Mouse (Mus musculus) ES-E14 (cell line): Measurements from ENCODE around the gene Fntb. TPM values are rescaled to one million over a fixed set of nuclear protein-coding genes. Genes with fewer than 3 reads are reported as not detected.

Source experiments
- DNase-seq: peaks from one replicate; pipeline ENCODE4 v3.0.0-alpha.2; 2013; ENCODE audit warnings: low read depth, low spot score
- H3K27ac ChIP-seq: 2 replicates; pipeline ENCODE4 v1.5.1; 2012; ENCODE audit warnings: low read depth, mild to moderate bottlenecking, low read length, moderate library complexity, mixed read lengths; ENCODE audit not compliant: poor library complexity, insufficient read depth, severe bottlenecking
- H3K36me3 ChIP-seq: 2 replicates; pipeline ENCODE4 v1.6.1; 2012; ENCODE audit warnings: mild to moderate bottlenecking, low read length, moderate library complexity, mixed read lengths; ENCODE audit not compliant: control insufficient read depth, poor library complexity, insufficient read depth, severe bottlenecking
- H3K4me1 ChIP-seq, 2 experiments: fragments of 150-350 bp in 1 of 2; sonication (generic) in 1 of 2; 2 replicates each; pipeline ENCODE4 v1.6.1; 2012; ENCODE audit warnings: low read length in 2 of 2, mild to moderate bottlenecking in 1 of 2, mixed read lengths in 1 of 2; ENCODE audit not compliant: control insufficient read depth in 2 of 2, insufficient read depth in 2 of 2, poor library complexity in 1 of 2
- H3K4me3 ChIP-seq, 2 experiments: fragments of 150-350 bp in 1 of 2; sonication (generic) in 1 of 2; 2 replicates each; pipeline ENCODE4 v1.5.1; 2012; ENCODE audit warnings: low read length in 2 of 2, low read depth in 1 of 2, mild to moderate bottlenecking in 1 of 2, mixed read lengths in 1 of 2; ENCODE audit not compliant: insufficient read depth in 1 of 2, poor library complexity in 1 of 2, severe bottlenecking in 1 of 2
- H3K9ac ChIP-seq: 2 replicates; pipeline ENCODE4 v1.6.1; 2012; ENCODE audit warnings: low read depth, mild to moderate bottlenecking, low read length, mixed read lengths; ENCODE audit not compliant: poor library complexity, insufficient read depth, severe bottlenecking
- H3K9me3 ChIP-seq: fragments of 150-350 bp; sonication (generic); 2 replicates; pipeline ENCODE4 v1.6.1; 2012; ENCODE audit warnings: low read depth, mild to moderate bottlenecking, low read length; ENCODE audit not compliant: control insufficient read depth, insufficient read depth
- CHD2 ChIP-seq: IDR thresholded peaks from 2 replicates; pipeline ENCODE4 v1.6.1; 2014; ENCODE audit warnings: mild to moderate bottlenecking, low read depth, low read length, inconsistent platforms
- HCFC1 ChIP-seq: IDR thresholded peaks from 2 replicates; pipeline ENCODE4 v1.6.1; 2012; ENCODE audit warnings: low read length, inconsistent platforms, borderline replicate concordance; ENCODE audit not compliant: insufficient read depth
- MAFK ChIP-seq: IDR thresholded peaks from 2 replicates; pipeline ENCODE4 v1.6.1; 2014; ENCODE audit warnings: mild to moderate bottlenecking, low read depth, low read length, inconsistent platforms; ENCODE audit not compliant: insufficient read depth
- ZC3H11A ChIP-seq: IDR thresholded peaks from 2 replicates; pipeline ENCODE4 v1.6.1; 2012; ENCODE audit warnings: low read depth, mild to moderate bottlenecking, inconsistent platforms, low read length, borderline replicate concordance
- ZNF384 ChIP-seq: IDR thresholded peaks from 2 replicates; pipeline ENCODE4 v1.6.1; 2012; ENCODE audit warnings: low read depth, low read length, inconsistent platforms
- in situ Hi-C, 2 experiments: fragments of 600-800 bp; cut with MboI; formaldehyde crosslinking; loops; one replicate each; pipeline ENCODE4 v1.15.1; 2025; ENCODE audit warnings: low sequenced_read_pairs in 2 of 2, inconsistent platforms in 1 of 2; ENCODE audit not compliant: unreplicated experiment in 2 of 2
- total RNA-seq: library from RNA; depleted of rRNA; stranded (reverse); fragments of 300-350 nt; gene quantifications from 2 replicates; pipeline ENCODE4 v1.2.3, GENCODE M21; 2012

Gene Fntb
- total RNA-seq, 1 experiment: 24.0 TPM

GRCm38 (mm10) chr12:76895777-76896176, 130.4 kb downstream of the Fntb start:
- H3K4me1 ChIP-seq: peaks cover 18 to 41% of the 10 kb centered on the region in 2 experiments
- no peaks in the 10 kb centered on the region for H3K9me3 ChIP-seq
- peaks cover 8% of the 10 kb centered on the region; the same call in 1 of the 2 replicates for H3K36me3 ChIP-seq
- in situ Hi-C loops: no loop called here
- TF ChIP-seq MAFK (no peak), ZC3H11A (no peak), HCFC1 (no peak), CHD2 (no peak), ZNF384 (no peak)
- H3K4me3 ChIP-seq: no peak overlapping the region
- DNase-seq: no peak
- H3K9ac ChIP-seq: peak overlapping the region; percentile 24; the same call in 1 of the 2 replicates
- peak overlapping the region; percentile 69; the same call in 1 of the 2 replicates for H3K27ac ChIP-seq

- in situ Hi-C loops: no loop called here
- no peak for DNase-seq
- Histone ChIP-seq H3K36me3 (peaks cover 3% of the 10 kb centered on the region; the same call in 1 of the 2 replicates), H3K4me1 (peaks cover 21 to 41% of the 10 kb centered on the region in 2 experiments), H3K9me3 (no peaks in the 10 kb centered on the region), H3K9ac (no peak overlapping the region), H3K4me3 (no peak overlapping the region), H3K27ac (no peak overlapping the region)
- TF ChIP-seq ZC3H11A: no peak
- TF ChIP-seq HCFC1: no peak
- TF ChIP-seq MAFK: no peak
- TF ChIP-seq CHD2: no peak
- peak; percentile 72 for TF ChIP-seq ZNF384
These were observed 131.2 kb downstream of the Fntb start for GRCm38 (mm10) chr12:76896566-76896965.

DNA sequence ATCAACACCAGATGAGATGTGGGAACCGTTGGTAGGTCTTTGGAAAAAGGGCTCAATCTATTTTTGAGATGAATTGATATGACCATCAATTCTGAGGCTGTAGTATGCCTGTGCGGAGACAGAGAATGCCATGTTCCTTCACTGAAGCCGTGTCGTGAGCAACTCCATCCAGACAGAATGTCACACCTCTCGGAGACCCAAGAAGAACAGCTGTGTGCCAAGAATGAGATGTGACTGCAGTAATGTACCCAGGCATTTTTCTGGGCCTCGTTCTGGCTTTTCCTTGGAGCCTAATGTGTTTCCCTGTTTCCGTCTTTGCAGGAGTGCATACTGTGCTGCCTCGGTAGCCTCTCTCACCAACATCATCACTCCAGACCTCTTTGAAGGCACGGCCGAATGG, 131.6 kb downstream of the Fntb start:
- peaks cover 21 to 41% of the 10 kb centered on the region in 2 experiments for H3K4me1 ChIP-seq
- peak overlapping the region; percentile 60; the same call in 1 of the 2 replicates for H3K27ac ChIP-seq
- TF ChIP-seq CHD2 (no peak), ZNF384 (no peak), HCFC1 (no peak), MAFK (no peak), ZC3H11A (no peak)
- no peak overlapping the region for H3K4me3 ChIP-seq
- in situ Hi-C loops: no loop called here
- H3K9me3 ChIP-seq: no peaks in the 10 kb centered on the region
- no peak overlapping the region; the same call in 1 of the 2 replicates for H3K9ac ChIP-seq
- H3K36me3 ChIP-seq: peaks cover 3% of the 10 kb centered on the region; the same call in 1 of the 2 replicates
- DNase-seq: no peak

- TF ChIP-seq ZNF384: no peak
- no peak for TF ChIP-seq CHD2
- no peaks in the 10 kb centered on the region for H3K9me3 ChIP-seq
- in situ Hi-C loops: no loop called here
- no peak overlapping the region; the same call in 1 of the 2 replicates for H3K27ac ChIP-seq
- no peak for DNase-seq
- no peak overlapping the region for H3K9ac ChIP-seq
- H3K4me3 ChIP-seq: no peak overlapping the region
- H3K4me1 ChIP-seq: peaks cover 27 to 41% of the 10 kb centered on the region in 2 experiments
- H3K36me3 ChIP-seq: peaks cover 3% of the 10 kb centered on the region; the same call in 1 of the 2 replicates
These were observed 132.8 kb downstream of the Fntb start for GRCm38 (mm10) chr12:76898141-76898540.

DNA sequence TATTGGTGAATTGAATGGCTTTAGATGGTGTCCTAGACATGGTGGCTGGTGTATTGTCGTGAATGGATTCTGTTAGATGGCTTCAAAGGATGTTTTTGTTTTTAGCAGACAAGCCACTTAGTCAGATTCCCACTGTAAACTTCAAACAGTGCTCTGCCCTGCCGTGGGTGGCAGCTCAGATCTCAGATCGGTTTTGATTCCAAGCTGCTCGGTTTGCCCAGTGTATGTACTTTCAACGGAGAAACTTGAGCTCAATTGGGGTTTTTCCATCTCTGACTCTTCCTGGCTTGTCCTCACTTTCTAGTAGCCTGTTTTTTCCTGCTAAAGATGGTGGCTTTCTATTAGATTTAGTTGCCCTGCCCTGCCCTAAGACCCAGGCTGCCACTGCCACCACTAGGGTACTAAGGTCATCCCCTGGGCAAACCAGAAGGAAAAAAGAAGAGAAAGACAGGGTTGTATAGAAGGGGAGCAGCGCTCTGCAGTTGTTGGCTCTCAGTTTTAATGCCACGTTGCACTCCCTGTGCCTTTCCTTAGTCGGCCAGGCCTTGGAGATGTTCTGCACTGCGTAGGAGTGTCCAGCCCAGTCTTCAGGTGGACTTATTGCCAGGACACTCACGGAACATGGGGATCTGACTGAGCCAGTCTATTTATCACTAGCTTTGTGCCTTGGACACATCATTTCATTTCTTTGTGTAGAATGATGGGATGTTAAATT, 134.0 kb downstream of the Fntb start:
- no peak overlapping the region for H3K9ac ChIP-seq
- no peak overlapping the region for H3K4me3 ChIP-seq
- H3K36me3 ChIP-seq: peaks cover 3% of the 10 kb centered on the region; the same call in 1 of the 2 replicates
- no peak for TF ChIP-seq MAFK
- no peak for TF ChIP-seq ZC3H11A
- no peak for TF ChIP-seq ZNF384
- TF ChIP-seq HCFC1: no peak
- no peak for TF ChIP-seq CHD2
- H3K9me3 ChIP-seq: no peaks in the 10 kb centered on the region
- in situ Hi-C loops: no loop called here
- peaks cover 29 to 39% of the 10 kb centered on the region in 2 experiments for H3K4me1 ChIP-seq
- DNase-seq: no peak
- H3K27ac ChIP-seq: no peak overlapping the region
